In the genomic region with DNA sequence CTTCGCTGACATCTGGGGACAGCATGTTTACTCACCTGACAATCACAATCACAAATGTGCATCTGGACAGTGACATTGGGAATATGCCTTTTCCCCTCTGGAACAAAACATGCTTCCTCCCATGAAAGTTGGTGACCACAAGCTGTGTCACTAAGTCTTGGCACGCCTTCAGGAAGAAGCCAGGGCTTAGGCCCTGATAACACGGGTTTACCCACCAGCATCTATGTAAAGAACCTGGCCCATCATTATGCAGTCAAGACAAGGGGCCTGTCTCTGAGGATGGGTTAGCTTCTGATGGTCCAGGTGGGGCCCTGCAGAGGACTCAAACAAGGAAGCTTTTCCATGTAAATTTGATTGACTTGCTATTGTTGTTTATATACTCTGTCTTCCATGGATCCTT, we compare ENCODE assay signal across 20 mouse cellular contexts.
"Had no signal": no experiment of that assay in that cellular context is flagged by ENCODE, and none has a peak within 500 bp of the region (broad histone marks: within the 10 kb centered on the region; RNA-seq: fewer than 3 reads in every experiment).

No protein-coding gene starts in this region.

- DNase-seq: kidney, adult 8-10 months; kidney, postnatal 10 days; kidney, postnatal 36 days; liver; lung, adult 2 months; lung, postnatal 14 days; lung, postnatal 4 days; midbrain, embryonic 14.5 days; right cerebral cortex, adult 18-20 months; right cerebral cortex, postnatal 14 days; spleen, adult 18-20 months; thymus, postnatal 25 days had no signal

- H3K27ac ChIP-seq: kidney, embryonic 15.5 days; limb, embryonic 10.5 days; limb, embryonic 13.5 days; liver, embryonic 12.5 days; liver, embryonic 15.5 days; midbrain, embryonic 10.5 days; stomach, embryonic 15.5 days had no signal

- H3K4me3 ChIP-seq: kidney, embryonic 15.5 days; limb, embryonic 10.5 days; limb, embryonic 13.5 days; liver, embryonic 12.5 days; liver, embryonic 15.5 days; midbrain, embryonic 10.5 days; stomach, embryonic 15.5 days had no signal

- H3K4me1 ChIP-seq: liver, embryonic 12.5 days; liver, embryonic 15.5 days; stomach, embryonic 15.5 days had no signal

- H3K4me2 ChIP-seq: kidney, embryonic 15.5 days; limb, embryonic 13.5 days; liver, embryonic 12.5 days; liver, embryonic 15.5 days; stomach, embryonic 15.5 days had no signal

- ATAC-seq: intestine, postnatal 0 days; liver, embryonic 12.5 days had no signal

- H3K27me3 ChIP-seq: kidney, embryonic 15.5 days; liver, embryonic 12.5 days; liver, embryonic 15.5 days; stomach, embryonic 15.5 days had no signal

- H3K36me3 ChIP-seq: kidney, embryonic 15.5 days; limb, embryonic 10.5 days; limb, embryonic 13.5 days; liver, embryonic 12.5 days; liver, embryonic 15.5 days; midbrain, embryonic 10.5 days; stomach, embryonic 15.5 days had no signal

- H3K9me3 ChIP-seq: kidney, embryonic 15.5 days; limb, embryonic 10.5 days; limb, embryonic 13.5 days; liver, embryonic 12.5 days; liver, embryonic 15.5 days; midbrain, embryonic 10.5 days; stomach, embryonic 15.5 days had no signal

- H3K9ac ChIP-seq: kidney, embryonic 15.5 days; limb, embryonic 13.5 days; liver, embryonic 12.5 days; liver, embryonic 15.5 days; stomach, embryonic 15.5 days had no signal
